Mouse (Mus musculus) olfactory bulb, adult 2 months (tissue): ENCODE measurements around the gene Gm49361.

Experiments
- CTCF ChIP-seq: fragments of 200-500 bp; IDR thresholded peaks from 2 replicates; pipeline ENCODE4 v1.5.1; 2012; ENCODE audit warnings: low read depth, mild to moderate bottlenecking, low read length, moderate library complexity; ENCODE audit not compliant: insufficient read depth
- POLR2A ChIP-seq: fragments of 200-500 bp; IDR thresholded peaks from 2 replicates; pipeline ENCODE4 v1.6.1; 2012; ENCODE audit warnings: mild to moderate bottlenecking, low read depth, low read length, moderate library complexity; ENCODE audit not compliant: insufficient read depth

- TF ChIP-seq POLR2A: no peak
- TF ChIP-seq CTCF: no peak
These were observed 130.1 kb downstream of the Gm49361 start for GRCm38 (mm10) chr14:57615828-57616227.
